Mouse (Mus musculus) lung, adult 2 months (tissue): ENCODE data around the gene Ppp3r1.
A peak's percentile ranks its signal among the peaks of the same experiment; 100 is the strongest.

Experiments
- CTCF ChIP-seq: fragments of 200-500 bp; IDR thresholded peaks from 2 replicates; pipeline ENCODE4 v1.5.1; 2011; ENCODE audit warnings: mild to moderate bottlenecking, low read length, control low read depth; ENCODE audit not compliant: insufficient read depth
- POLR2A ChIP-seq: fragments of 200-500 bp; IDR thresholded peaks from 2 replicates; pipeline ENCODE4 v1.6.1; 2011; ENCODE audit warnings: low read depth, mild to moderate bottlenecking, control low read depth, low read length, borderline replicate concordance; ENCODE audit errors: extremely low read depth

GRCm38 (mm10) chr11:17160242-17160641 lies 1.2 kb downstream of the Ppp3r1 start:
- peak; percentile 35; the same call in 1 of the 2 replicates for TF ChIP-seq CTCF
- no peak for TF ChIP-seq POLR2A
